Mouse (Mus musculus) lung, postnatal 25 days (tissue): ENCODE measurements around the gene Psd.

Source experiments
- DNase-seq: peaks from one replicate; pipeline ENCODE4 v3.0.0; 2022; ENCODE audit warnings: low spot score

The Psd gene

DNA sequence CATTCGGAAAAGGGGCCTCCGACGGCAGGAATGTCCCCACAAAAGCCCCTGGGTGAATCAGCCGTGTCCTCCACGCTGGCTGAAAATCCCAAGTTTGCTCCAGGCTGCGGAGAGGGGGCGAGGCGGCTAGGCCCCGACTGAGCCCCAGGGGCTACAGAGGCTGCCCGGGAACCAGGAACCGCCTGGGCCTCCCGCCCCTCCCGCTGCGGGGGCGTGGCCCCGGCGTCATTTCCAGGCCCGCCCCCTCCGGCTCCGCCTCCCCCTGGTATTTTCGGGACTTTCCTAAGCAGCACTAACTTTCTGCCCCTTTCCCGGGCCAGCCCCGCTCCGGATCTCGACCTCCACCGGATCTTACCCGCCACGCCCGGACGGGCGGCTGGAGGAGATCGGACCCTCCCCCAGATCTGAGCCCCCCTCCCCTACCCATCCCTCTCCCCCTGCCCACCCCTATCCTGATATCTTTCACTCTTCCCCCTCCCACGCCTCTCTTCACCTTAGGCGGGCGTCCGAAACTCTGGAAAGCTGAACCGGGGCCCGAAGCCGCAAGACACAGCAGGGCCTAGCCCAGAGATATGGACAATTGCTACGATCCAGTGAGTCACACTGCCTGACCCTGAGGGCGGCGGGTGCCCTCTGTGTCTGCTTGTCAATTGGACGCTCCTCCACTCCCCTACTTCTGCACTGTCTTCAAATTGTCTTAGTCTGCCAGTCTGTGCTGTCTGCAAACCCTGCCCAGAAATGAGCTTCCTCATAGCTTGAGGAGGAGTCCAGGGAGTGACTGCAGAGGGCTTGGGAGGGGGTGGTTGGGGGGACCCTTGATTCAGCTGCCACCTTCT is 21.3 kb downstream of the Psd start:
- peak; percentile 88 for DNase-seq

GRCm38 (mm10) chr19:46304908-46305333 is 22.0 kb downstream of the Psd start:
- no peak for DNase-seq

GRCm38 (mm10) chr19:46304216-46304841 is 22.6 kb downstream of the Psd start, which contains the start of gene Nfkb2:
Nfkb2 (plus strand) TSS chr19:46304320.
- DNase-seq = peak; percentile 97

- no peak for DNase-seq
Measured at GRCm38 (mm10) chr19:46303251-46304215, 23.4 kb downstream of the Psd start.

DNA sequence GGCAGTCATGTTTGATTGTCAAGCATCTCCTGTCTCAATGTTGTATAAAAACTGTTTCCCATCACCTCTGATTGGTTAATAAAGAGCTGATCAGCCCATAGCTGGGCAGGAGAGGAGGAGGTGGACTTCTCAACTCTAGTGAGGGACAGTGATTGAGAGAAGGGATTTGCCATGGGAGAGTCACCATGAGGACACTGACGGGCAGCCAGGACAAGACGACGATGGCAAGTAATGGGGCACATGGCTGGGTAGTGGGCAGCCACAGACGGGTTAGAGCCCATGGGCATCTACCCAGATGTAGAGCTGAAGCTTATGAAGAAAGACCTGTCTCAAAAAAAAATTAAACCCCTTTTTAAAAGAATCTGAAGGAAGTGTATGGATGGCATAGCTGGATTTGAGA is 24.4 kb downstream of the Psd start:
- no peak for DNase-seq

DNA sequence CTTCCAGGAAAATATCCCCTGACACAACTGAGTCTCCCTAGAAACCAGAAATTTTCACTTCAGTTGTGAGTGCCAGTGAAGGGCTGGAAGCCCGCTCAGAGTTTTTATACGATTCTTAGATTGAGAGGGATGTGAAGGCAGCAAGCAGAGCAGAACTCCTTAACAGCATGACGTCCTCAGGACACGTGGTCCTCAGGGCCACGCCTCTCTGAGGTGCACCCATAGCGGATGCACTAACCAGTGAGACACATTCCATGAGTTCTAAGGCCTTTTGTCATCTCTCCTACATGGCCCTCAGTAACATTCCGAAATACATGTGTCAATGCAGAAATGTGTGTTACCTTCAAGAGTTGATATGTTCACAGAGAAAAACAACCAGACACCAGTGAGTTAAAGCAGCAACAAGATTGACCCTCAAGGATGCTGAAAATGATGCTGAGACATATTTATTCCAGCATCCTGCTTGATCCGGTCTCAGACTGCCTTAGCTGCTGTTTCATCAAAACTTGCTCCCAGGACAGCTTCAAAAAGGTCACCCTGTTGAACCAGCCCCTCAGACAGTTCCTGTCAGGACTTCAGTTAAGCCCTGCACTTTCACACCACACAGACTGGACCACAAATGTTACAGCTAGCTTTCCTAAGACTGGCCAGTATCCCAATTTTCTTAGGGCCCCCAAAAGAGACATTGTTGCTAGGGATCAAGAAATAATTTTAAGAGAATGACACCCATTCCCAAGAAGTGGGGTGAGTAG is 26.5 kb downstream of the Psd start:
- DNase-seq = no peak

GRCm38 (mm10) chr19:46296938-46297337 is 30.0 kb downstream of the Psd start:
- DNase-seq = no peak

DNA sequence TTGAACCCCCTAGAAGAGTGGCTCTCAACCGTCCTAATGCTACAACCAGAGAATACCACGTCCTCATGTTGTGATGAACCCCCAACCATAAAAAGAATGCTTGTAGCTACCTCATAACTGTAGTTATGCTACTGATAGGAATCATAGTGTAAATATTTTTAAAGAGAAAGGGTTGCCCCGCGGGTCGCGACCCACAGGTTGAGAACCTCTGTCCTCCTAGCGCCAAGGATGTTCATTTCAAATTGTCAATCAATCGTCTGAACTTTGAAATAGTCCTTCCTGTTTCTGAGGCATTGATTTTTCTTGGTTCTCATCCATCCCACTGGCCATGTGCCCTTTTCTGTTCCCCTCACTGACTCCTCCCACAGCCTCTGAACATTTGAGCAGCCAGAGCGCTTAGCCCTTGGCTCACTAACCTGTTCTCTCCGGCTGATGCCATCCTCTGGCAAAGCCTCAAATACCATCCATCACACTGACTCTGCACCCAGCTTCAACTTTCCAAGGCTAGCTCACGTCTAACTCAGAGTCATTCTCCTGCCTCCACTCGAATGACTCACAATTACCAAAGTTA is 36.3 kb downstream of the Psd start:
- no peak for DNase-seq

DNA sequence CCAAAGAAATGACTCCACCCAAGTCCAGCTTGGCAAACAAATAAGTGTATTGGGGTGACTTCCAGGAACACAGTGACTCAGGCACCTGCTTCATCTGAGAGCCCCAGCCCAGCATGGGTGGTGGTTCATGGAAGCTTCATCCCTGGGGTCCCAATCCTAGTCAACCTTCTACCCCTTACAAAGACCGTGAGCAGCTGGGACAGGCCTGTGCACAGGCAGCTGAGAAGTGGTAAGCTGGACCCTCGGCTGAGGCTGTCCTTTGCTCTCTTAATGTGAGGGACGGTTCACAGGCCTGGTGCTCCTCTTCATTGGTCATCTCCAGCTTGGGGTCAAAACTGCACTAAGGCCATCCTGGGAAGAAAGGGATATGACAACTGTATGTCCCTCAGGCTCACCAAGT is 39.4 kb downstream of the Psd start:
- no peak for DNase-seq

DNA sequence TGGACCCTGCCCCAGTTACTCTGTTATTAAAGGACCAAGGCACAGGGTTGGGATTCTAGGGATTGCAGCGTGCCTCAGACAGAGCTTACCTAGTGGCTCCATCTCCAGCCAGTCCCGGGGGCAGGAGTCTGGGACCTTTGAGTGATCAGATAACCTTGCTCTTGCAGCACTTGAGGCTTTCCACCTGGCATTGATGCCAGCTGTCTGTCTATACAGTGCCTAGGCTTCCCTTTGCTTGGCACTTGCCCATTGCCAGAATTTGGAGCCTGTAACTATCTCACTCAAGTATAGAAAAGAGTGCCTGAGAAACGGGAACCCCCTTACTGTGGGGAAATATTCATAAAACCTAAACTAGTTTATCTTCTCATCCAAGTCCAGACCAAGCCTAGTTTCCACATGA is 40.0 kb downstream of the Psd start:
- no peak for DNase-seq

- no peak for DNase-seq
Measured at GRCm38 (mm10) chr19:46286047-46286446, 40.9 kb downstream of the Psd start.

DNA sequence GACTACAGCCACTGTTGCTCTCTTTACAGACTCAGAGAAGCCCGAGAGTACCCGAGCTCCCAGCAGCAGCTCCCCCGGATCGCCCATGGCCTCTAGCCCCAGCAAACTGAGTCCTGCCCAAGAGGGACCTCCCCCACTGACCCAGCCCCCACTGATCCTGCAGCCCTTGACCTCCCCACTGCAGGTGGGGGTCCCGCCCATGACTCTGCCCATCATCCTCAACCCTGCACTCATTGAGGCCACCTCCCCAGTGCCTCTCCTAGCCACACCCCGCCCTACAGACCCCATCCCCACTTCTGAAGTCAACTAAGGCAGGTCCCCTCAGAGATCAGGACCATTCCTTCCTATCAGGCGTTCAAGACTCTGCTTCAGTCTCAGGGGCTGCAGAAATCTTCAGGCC is 41.3 kb downstream of the Psd start:
- DNase-seq = no peak

- no peak for DNase-seq
Measured at GRCm38 (mm10) chr19:46284686-46285085, 42.3 kb downstream of the Psd start.

DNA sequence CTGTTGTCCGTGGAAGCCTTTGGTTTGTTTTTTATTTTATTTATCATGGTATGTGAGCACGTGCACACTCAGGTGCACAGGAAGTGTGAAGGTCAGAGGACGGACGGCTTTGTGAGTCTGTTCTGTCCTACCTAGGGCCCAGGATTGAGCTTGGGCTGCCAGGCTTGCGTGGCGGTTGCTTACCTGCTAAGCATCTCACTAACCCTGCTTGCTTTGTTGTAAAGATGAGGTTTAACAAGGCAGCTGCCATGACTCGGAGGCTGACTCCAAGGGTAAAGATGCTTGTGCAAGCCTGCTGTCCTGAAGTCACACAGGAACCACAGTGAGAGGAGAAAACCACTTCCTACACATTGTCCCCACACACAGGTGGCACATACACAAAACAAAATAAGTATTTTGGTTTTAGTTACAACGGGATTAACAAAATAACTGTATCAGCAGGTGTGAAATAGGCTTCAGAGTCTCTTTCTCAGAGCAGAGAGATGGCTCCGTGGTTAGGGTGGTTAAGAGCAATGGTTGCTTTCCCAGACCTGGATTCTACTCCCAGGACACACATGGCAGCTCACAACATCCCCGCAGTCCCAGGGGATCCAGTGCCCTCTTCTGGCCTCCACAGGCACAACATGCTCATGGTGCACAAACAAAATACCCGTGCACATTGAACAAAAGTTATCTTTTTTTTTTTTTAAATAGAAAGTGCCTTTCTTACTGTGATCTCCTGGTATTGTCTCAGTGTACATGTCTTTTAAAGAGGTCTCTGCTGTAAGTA is 44.7 kb downstream of the Psd start:
- DNase-seq = no peak

- peak; percentile 4 for DNase-seq
Measured at GRCm38 (mm10) chr19:46275307-46275706, 51.6 kb downstream of the Psd start.

DNA sequence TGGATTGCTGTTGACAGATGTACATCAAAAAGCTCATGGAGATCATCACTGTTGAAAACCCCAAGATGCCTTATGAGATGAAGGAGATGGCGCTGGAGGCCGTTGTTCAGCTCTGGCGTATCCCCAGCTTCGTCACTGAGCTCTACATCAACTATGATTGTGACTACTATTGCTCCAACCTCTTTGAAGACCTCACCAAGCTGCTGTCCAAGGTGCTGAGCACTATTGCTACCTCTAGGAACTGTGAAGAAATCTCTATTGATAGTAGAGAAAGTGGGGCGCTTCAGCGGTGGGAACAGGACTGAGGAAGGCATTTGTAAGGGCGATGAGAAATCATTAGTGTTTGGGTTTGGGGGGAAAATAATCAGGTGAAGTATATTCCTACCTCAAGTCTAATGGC is 62.2 kb downstream of the Psd start:
- no peak for DNase-seq
